ENCODE assay signal across 20 mouse cellular contexts in the genomic region with DNA sequence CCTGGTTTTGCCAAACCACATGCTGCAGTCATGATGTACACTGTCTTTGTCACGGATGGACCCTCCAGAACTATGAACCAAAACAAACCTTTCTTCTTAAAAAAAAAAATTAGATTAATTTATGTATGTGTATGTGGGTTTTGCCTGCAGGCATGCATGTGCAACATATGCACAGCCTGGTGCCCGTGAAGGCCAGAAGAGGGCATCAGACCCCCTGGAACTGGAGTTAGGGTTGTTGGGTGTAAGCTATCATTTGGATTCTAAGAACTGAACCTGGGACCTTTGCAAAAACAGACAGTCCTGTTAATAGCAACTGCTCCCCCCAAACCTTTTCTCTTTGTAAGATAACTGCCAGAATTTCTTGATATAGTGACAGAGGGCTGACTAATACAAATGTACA. TPM values are rescaled to one million over a fixed set of nuclear protein-coding genes. Genes with fewer than 3 reads are reported as not detected.
DNase-seq lines count a peak whose midpoint lies in the region; ATAC-seq and TF ChIP-seq lines count a peak whose summit lies in the region.
"Had no signal": no experiment of that assay in that cellular context is flagged by ENCODE, and none has a peak within 500 bp of the region (broad histone marks: within the 10 kb centered on the region; RNA-seq: fewer than 3 reads in every experiment).

No protein-coding gene starts in this region.

- 81% methylated on average over 2 of the region's 2 CpGs for WGBS in hindbrain, postnatal 0 days
- 91% methylated on average over 2 of the region's 2 CpGs for WGBS in hindbrain, embryonic 13.5 days
- WGBS in liver, embryonic 14.5 days (ENCODE audit: insufficient replicate concordance): 68% methylated on average over 2 of the region's 2 CpGs
- WGBS in liver, embryonic 11.5 days: 75% methylated on average over 2 of the region's 2 CpGs
- 88% methylated on average over 2 of the region's 2 CpGs for WGBS in stomach, postnatal 0 days
- 86% methylated on average over 2 of the region's 2 CpGs for WGBS in hindbrain, embryonic 14.5 days

- TF ChIP-seq EP300 in liver, embryonic 14.5 days (IDR thresholded peaks at IDR 0.05; ENCODE audit: low read depth): no peak
- no peak for TF ChIP-seq EP300 in stomach, postnatal 0 days (optimal IDR thresholded peaks at IDR 0.05)

- no peaks in the 10 kb centered on the region for H3K36me3 ChIP-seq in hindbrain, postnatal 0 days (ENCODE audit: insufficient read depth, low read length)
- H3K36me3 ChIP-seq in hindbrain, embryonic 13.5 days: no peaks in the 10 kb centered on the region
- no peaks in the 10 kb centered on the region for H3K36me3 ChIP-seq in liver, embryonic 14.5 days (replicated peaks; ENCODE audit: control insufficient read depth, insufficient read depth, low read depth)
- no peaks in the 10 kb centered on the region for H3K36me3 ChIP-seq in liver, embryonic 11.5 days (ENCODE audit: control insufficient read depth, insufficient read depth, low read length)
- H3K36me3 ChIP-seq in stomach, postnatal 0 days (ENCODE audit: control insufficient read depth, insufficient read depth, low read length): no peaks in the 10 kb centered on the region
- H3K36me3 ChIP-seq in hindbrain, embryonic 14.5 days (replicated peaks; ENCODE audit: control insufficient read depth, insufficient read depth): no peaks in the 10 kb centered on the region
- H3K36me3 ChIP-seq: embryonic facial prominence, embryonic 13.5 days; forebrain, embryonic 15.5 days; limb, embryonic 10.5 days; midbrain, embryonic 15.5 days; neural tube, embryonic 15.5 days had no signal

- H3K4me3 ChIP-seq in hindbrain, postnatal 0 days (ENCODE audit: low read length): no peak overlapping the region
- H3K4me3 ChIP-seq in hindbrain, embryonic 13.5 days: no peak overlapping the region
- no peak overlapping the region for H3K4me3 ChIP-seq in liver, embryonic 14.5 days (ENCODE audit: insufficient read depth in 1 of 2, low read depth in 2 of 2, low read length in 2 of 2)
- H3K4me3 ChIP-seq in liver, embryonic 11.5 days (ENCODE audit: low read depth, low read length): no peak overlapping the region
- no peak overlapping the region for H3K4me3 ChIP-seq in stomach, postnatal 0 days (ENCODE audit: low read depth, low read length)
- H3K4me3 ChIP-seq in hindbrain, embryonic 14.5 days (replicated peaks; ENCODE audit: low read length): no peak overlapping the region
- H3K4me3 ChIP-seq: embryonic facial prominence, embryonic 13.5 days; forebrain, embryonic 15.5 days; limb, embryonic 10.5 days; liver, embryonic 13.5 days; midbrain, embryonic 15.5 days; neural tube, embryonic 15.5 days had no signal

- no peaks in the 10 kb centered on the region for H3K27me3 ChIP-seq in hindbrain, postnatal 0 days (ENCODE audit: insufficient read depth, low read length)
- H3K27me3 ChIP-seq in hindbrain, embryonic 13.5 days: no peaks in the 10 kb centered on the region
- H3K27me3 ChIP-seq in liver, embryonic 14.5 days (ENCODE audit: control insufficient read depth, insufficient read depth, low read length): no peaks in the 10 kb centered on the region
- no peaks in the 10 kb centered on the region for H3K27me3 ChIP-seq in liver, embryonic 11.5 days (replicated peaks; ENCODE audit: control insufficient read depth, insufficient read depth, low read length)
- H3K27me3 ChIP-seq in stomach, postnatal 0 days (ENCODE audit: control insufficient read depth, insufficient read depth, low read length): no peaks in the 10 kb centered on the region
- no peaks in the 10 kb centered on the region for H3K27me3 ChIP-seq in hindbrain, embryonic 14.5 days (ENCODE audit: control insufficient read depth, insufficient read depth, low read length)
- H3K27me3 ChIP-seq: embryonic facial prominence, embryonic 13.5 days; forebrain, embryonic 15.5 days; liver, embryonic 13.5 days; midbrain, embryonic 15.5 days; neural tube, embryonic 15.5 days had no signal

- no peak for ATAC-seq in hindbrain, postnatal 0 days
- ATAC-seq in hindbrain, embryonic 13.5 days (ENCODE audit: low FRiP score): no peak
- no peak for ATAC-seq in liver, embryonic 14.5 days (ENCODE audit: insufficient read depth)
- no peak for ATAC-seq in liver, embryonic 11.5 days (replicated peaks; ENCODE audit: low FRiP score)
- ATAC-seq in stomach, postnatal 0 days (ENCODE audit: low FRiP score, low TSS enrichment): no peak
- no peak for ATAC-seq in hindbrain, embryonic 14.5 days (ENCODE audit: low FRiP score)
- ATAC-seq: activated CD4-positive, CD25-positive, alpha-beta regulatory T cell, adult 4 months; forebrain, embryonic 15.5 days; midbrain, embryonic 15.5 days had no signal

- no peak overlapping the region for H3K9ac ChIP-seq in hindbrain, postnatal 0 days (replicated peaks; ENCODE audit: low read length)
- H3K9ac ChIP-seq in hindbrain, embryonic 13.5 days: no peak overlapping the region
- H3K9ac ChIP-seq in liver, embryonic 14.5 days (replicated peaks): no peak overlapping the region
- no peak overlapping the region for H3K9ac ChIP-seq in liver, embryonic 11.5 days (ENCODE audit: low read depth, low read length)
- no peak overlapping the region for H3K9ac ChIP-seq in stomach, postnatal 0 days (ENCODE audit: low read length)
- H3K9ac ChIP-seq in hindbrain, embryonic 14.5 days: no peak overlapping the region
- H3K9ac ChIP-seq: embryonic facial prominence, embryonic 13.5 days; forebrain, embryonic 15.5 days; liver, embryonic 13.5 days; midbrain, embryonic 15.5 days; neural tube, embryonic 15.5 days had no signal

- H3K4me1 ChIP-seq in hindbrain, postnatal 0 days (ENCODE audit: insufficient read depth, low read length): peaks cover 25% of the 10 kb centered on the region
- peaks cover 34% of the 10 kb centered on the region for H3K4me1 ChIP-seq in hindbrain, embryonic 13.5 days (replicated peaks)
- peaks cover 29 to 46% of the 10 kb centered on the region in 2 experiments for H3K4me1 ChIP-seq in liver, embryonic 14.5 days (replicated peaks; ENCODE audit: control insufficient read depth in 2 of 2, insufficient read depth in 2 of 2, low read length in 1 of 2)
- peaks cover 46% of the 10 kb centered on the region for H3K4me1 ChIP-seq in liver, embryonic 11.5 days (replicated peaks; ENCODE audit: control insufficient read depth, insufficient read depth, low read length)
- H3K4me1 ChIP-seq in stomach, postnatal 0 days (replicated peaks; ENCODE audit: control insufficient read depth, insufficient read depth): peaks cover 5% of the 10 kb centered on the region; the same call in 1 of the 2 replicates
- peaks cover 38% of the 10 kb centered on the region for H3K4me1 ChIP-seq in hindbrain, embryonic 14.5 days (replicated peaks; ENCODE audit: control insufficient read depth, insufficient read depth, low read length)

- TF ChIP-seq CTCF in hindbrain, postnatal 0 days (IDR thresholded peaks at IDR 0.05; ENCODE audit: low read depth): peak; percentile 16; the same call in 1 of the 2 replicates
- TF ChIP-seq CTCF in liver, embryonic 14.5 days (IDR thresholded peaks at IDR 0.05; ENCODE audit: low read depth): peak; percentile 43
- peak; percentile 35 for TF ChIP-seq CTCF in stomach, postnatal 0 days (IDR thresholded peaks at IDR 0.05; ENCODE audit: low read depth)

- DNase-seq in hindbrain, postnatal 0 days (ENCODE audit: low spot score): no peak
- DNase-seq in liver, embryonic 14.5 days (ENCODE audit: low read depth in 3 of 3, low spot score in 3 of 3): no peak
- no peak for DNase-seq in liver, embryonic 11.5 days (ENCODE audit: low spot score)
- peak; percentile 9 to 22 for DNase-seq in thymus, postnatal 36 days
- DNase-seq in thymus, postnatal 0 days (ENCODE audit: low spot score): no peak
- no peak for DNase-seq in stomach, postnatal 0 days (ENCODE audit: low spot score)
- no peak for DNase-seq in hindbrain, embryonic 14.5 days (ENCODE audit: low spot score)
- DNase-seq: adrenal gland, postnatal 10 days; cerebellum, postnatal 10 days; gastrocnemius, postnatal 36 days; liver, embryonic 13.5 days; spleen, adult 18-20 months had no signal

- H3K4me2 ChIP-seq in hindbrain, postnatal 0 days (ENCODE audit: low read depth, low read length): no peak overlapping the region
- H3K4me2 ChIP-seq in hindbrain, embryonic 13.5 days: no peak overlapping the region
- H3K4me2 ChIP-seq in liver, embryonic 14.5 days (ENCODE audit: low read depth): no peak overlapping the region
- H3K4me2 ChIP-seq in liver, embryonic 11.5 days: no peak overlapping the region
- no peak overlapping the region for H3K4me2 ChIP-seq in stomach, postnatal 0 days (replicated peaks; ENCODE audit: low read depth)
- H3K4me2 ChIP-seq in hindbrain, embryonic 14.5 days (replicated peaks): no peak overlapping the region
- H3K4me2 ChIP-seq: embryonic facial prominence, embryonic 13.5 days; forebrain, embryonic 15.5 days; liver, embryonic 13.5 days; midbrain, embryonic 15.5 days; neural tube, embryonic 15.5 days had no signal

- H3K9me3 ChIP-seq in hindbrain, postnatal 0 days (ENCODE audit: low read length): no peaks in the 10 kb centered on the region
- H3K9me3 ChIP-seq in hindbrain, embryonic 13.5 days: no peaks in the 10 kb centered on the region
- H3K9me3 ChIP-seq in liver, embryonic 14.5 days (ENCODE audit: control insufficient read depth, low read length): no peaks in the 10 kb centered on the region
- no peaks in the 10 kb centered on the region for H3K9me3 ChIP-seq in liver, embryonic 11.5 days (ENCODE audit: control insufficient read depth, low read length)
- no peaks in the 10 kb centered on the region for H3K9me3 ChIP-seq in stomach, postnatal 0 days (ENCODE audit: control insufficient read depth, low read length)
- H3K9me3 ChIP-seq in hindbrain, embryonic 14.5 days (ENCODE audit: control insufficient read depth, low read length): no peaks in the 10 kb centered on the region
- H3K9me3 ChIP-seq: embryonic facial prominence, embryonic 13.5 days; forebrain, embryonic 15.5 days; limb, embryonic 10.5 days; liver, embryonic 13.5 days; midbrain, embryonic 15.5 days; neural tube, embryonic 15.5 days had no signal

- H3K27ac ChIP-seq in hindbrain, postnatal 0 days: no peak overlapping the region
- H3K27ac ChIP-seq in hindbrain, embryonic 13.5 days: no peak overlapping the region
- no peak overlapping the region for H3K27ac ChIP-seq in liver, embryonic 14.5 days
- H3K27ac ChIP-seq in liver, embryonic 11.5 days (ENCODE audit: low read depth, low read length): no peak overlapping the region
- H3K27ac ChIP-seq in stomach, postnatal 0 days (replicated peaks): no peak overlapping the region
- H3K27ac ChIP-seq in hindbrain, embryonic 14.5 days: no peak overlapping the region
- H3K27ac ChIP-seq: embryonic facial prominence, embryonic 13.5 days; limb, embryonic 10.5 days had no signal

RNA-seq across cellular contexts. Expression of gene Smap2, which starts 16.0 kb away (rescaled TPM):
- 78.4 and 79.8 TPM in 2 replicates for total RNA-seq in hindbrain, postnatal 0 days (2014; rRNA removed)
- 37.4 and 42.0 TPM in 2 replicates for polyA plus RNA-seq in hindbrain, postnatal 0 days (2015; fragmentation: Nextera tagmentation; extraction: Ambion mirVana)
- 36.7 and 36.8 TPM in 2 replicates for polyA plus RNA-seq in hindbrain, embryonic 13.5 days (2015; fragmentation: Nextera tagmentation; extraction: Ambion mirVana)
- 15.4 and 17.0 TPM in 2 replicates for polyA plus RNA-seq in liver, embryonic 14.5 days (2012; rRNA removed)
- polyA plus RNA-seq in liver, embryonic 14.5 days (2014; fragmentation: Nextera tagmentation; extraction: Ambion mirVana): 19.6 and 22.1 TPM in 2 replicates
- polyA plus RNA-seq in liver, embryonic 11.5 days (2014; fragmentation: Nextera tagmentation; extraction: Ambion mirVana): 38.8 and 42.3 TPM in 2 replicates
- polyA plus RNA-seq in thymus, postnatal 0 days (2015; fragmentation: Nextera tagmentation; extraction: Ambion mirVana): 39.0 and 39.1 TPM in 2 replicates
- polyA plus RNA-seq in stomach, postnatal 0 days (2015; fragmentation: Nextera tagmentation; extraction: Ambion mirVana): 16.1 and 17.3 TPM in 2 replicates
- polyA plus RNA-seq in hindbrain, embryonic 14.5 days (2014; fragmentation: Nextera tagmentation; extraction: Ambion mirVana): 57.3 and 61.4 TPM in 2 replicates

RNA-seq across cellular contexts. Expression of gene Col9a2, which starts 38.1 kb away (rescaled TPM):
- total RNA-seq in hindbrain, postnatal 0 days (2014; rRNA removed): 39.8 and 43.5 TPM in 2 replicates
- polyA plus RNA-seq in hindbrain, postnatal 0 days (2015; fragmentation: Nextera tagmentation; extraction: Ambion mirVana): 22.8 and 23.8 TPM in 2 replicates
- 12.9 and 14.4 TPM in 2 replicates for polyA plus RNA-seq in hindbrain, embryonic 13.5 days (2015; fragmentation: Nextera tagmentation; extraction: Ambion mirVana)
- polyA plus RNA-seq in liver, embryonic 14.5 days (2012; rRNA removed): 0.79 and 1.9 TPM in 2 replicates
- 0.83 and 1.1 TPM in 2 replicates for polyA plus RNA-seq in liver, embryonic 14.5 days (2014; fragmentation: Nextera tagmentation; extraction: Ambion mirVana)
- polyA plus RNA-seq in liver, embryonic 11.5 days (2014; fragmentation: Nextera tagmentation; extraction: Ambion mirVana): 1.9 and 2.9 TPM in 2 replicates
- polyA plus RNA-seq in thymus, postnatal 0 days (2015; fragmentation: Nextera tagmentation; extraction: Ambion mirVana): 0.20 and 0.41 TPM in 2 replicates
- 5.7 and 7.6 TPM in 2 replicates for polyA plus RNA-seq in stomach, postnatal 0 days (2015; fragmentation: Nextera tagmentation; extraction: Ambion mirVana)
- 17.0 and 17.1 TPM in 2 replicates for polyA plus RNA-seq in hindbrain, embryonic 14.5 days (2014; fragmentation: Nextera tagmentation; extraction: Ambion mirVana)
- total RNA-seq: megakaryocyte progenitor cell, adult 5-6 weeks had no signal
- polyA plus RNA-seq: activated CD4-positive, CD25-positive, alpha-beta regulatory T cell, adult 4 months had no signal

RNA-seq across cellular contexts. Expression of gene Zfp69, which starts 49.5 kb away (rescaled TPM):
- 1.8 and 2.8 TPM in 2 replicates for total RNA-seq in hindbrain, postnatal 0 days (2014; rRNA removed)
- 4.5 and 4.8 TPM in 2 replicates for polyA plus RNA-seq in hindbrain, postnatal 0 days (2015; fragmentation: Nextera tagmentation; extraction: Ambion mirVana)
- 9.1 and 9.8 TPM in 2 replicates for polyA plus RNA-seq in hindbrain, embryonic 13.5 days (2015; fragmentation: Nextera tagmentation; extraction: Ambion mirVana)
- polyA plus RNA-seq in liver, embryonic 14.5 days (2012; rRNA removed): 1.0 and 1.1 TPM in 2 replicates
- 1.2 and 1.3 TPM in 2 replicates for polyA plus RNA-seq in liver, embryonic 14.5 days (2014; fragmentation: Nextera tagmentation; extraction: Ambion mirVana)
- 4.2 and 5.6 TPM in 2 replicates for polyA plus RNA-seq in liver, embryonic 11.5 days (2014; fragmentation: Nextera tagmentation; extraction: Ambion mirVana)
- 2.4 and 3.8 TPM in 2 replicates for polyA plus RNA-seq in thymus, postnatal 0 days (2015; fragmentation: Nextera tagmentation; extraction: Ambion mirVana)
- 1.9 and 2.3 TPM in 2 replicates for polyA plus RNA-seq in stomach, postnatal 0 days (2015; fragmentation: Nextera tagmentation; extraction: Ambion mirVana)
- polyA plus RNA-seq in hindbrain, embryonic 14.5 days (2014; fragmentation: Nextera tagmentation; extraction: Ambion mirVana): 5.4 and 6.0 TPM in 2 replicates

Comparison
In these comparisons a context has a peak if more than half of its experiments do, and no peak if none do; other contexts are left out.
1. DNase-seq: peak in thymus, postnatal 36 days (2 of 2); none in hindbrain, postnatal 0 days (single experiment), liver, embryonic 14.5 days (0 of 3), liver, embryonic 11.5 days (single experiment), thymus, postnatal 0 days (single experiment), stomach, postnatal 0 days (single experiment) and hindbrain, embryonic 14.5 days (single experiment).
2. Peak in every context shown above with its lines, with median percentiles within 50 percentile points of each other: CTCF ChIP-seq.